Mouse (Mus musculus) kidney, embryonic 14.5 days (tissue): ENCODE results near the gene Trub2. TPM values are rescaled to one million over a fixed set of nuclear protein-coding genes. Genes with fewer than 3 reads are reported as not detected.

ENCODE experiments used
- ATAC-seq: fragments of 200-750 bp; cut with Nextera tagmentation; 2 replicates; pipeline ENCODE4 v1.8.0; 2017; ENCODE audit warnings: moderate number of reproducible peaks, mild to moderate bottlenecking, moderate TSS enrichment, moderate library complexity; ENCODE audit not compliant: low FRiP score, low TSS enrichment
- H3K27ac ChIP-seq: fragments of 300-500 bp; sonication (generic); 2 replicates; pipeline ENCODE4 v1.5.1; 2014; ENCODE audit warnings: low read depth, mild to moderate bottlenecking, low read length, moderate library complexity, mixed read lengths
- H3K27me3 ChIP-seq: fragments of 300-500 bp; sonication (generic); 2 replicates; pipeline ENCODE4 v1.6.1; 2014; ENCODE audit warnings: mild to moderate bottlenecking, low read length; ENCODE audit not compliant: control insufficient read depth, insufficient read depth
- H3K36me3 ChIP-seq: fragments of 300-500 bp; sonication (generic); 2 replicates; pipeline ENCODE4 v1.6.1; 2014; ENCODE audit warnings: low read length, mixed read lengths; ENCODE audit not compliant: control insufficient read depth, insufficient read depth
- H3K4me1 ChIP-seq: fragments of 300-500 bp; sonication (generic); 2 replicates; pipeline ENCODE4 v1.6.1; 2014; ENCODE audit warnings: low read length, mixed read lengths; ENCODE audit not compliant: control insufficient read depth, insufficient read depth
- H3K4me2 ChIP-seq: fragments of 300-500 bp; sonication (generic); replicated peaks from 2 replicates; pipeline ENCODE4 v1.6.1; 2014; ENCODE audit warnings: low read depth, mild to moderate bottlenecking, low read length
- H3K4me3 ChIP-seq: fragments of 300-500 bp; sonication (generic); 2 replicates; pipeline ENCODE4 v1.5.1; 2014; ENCODE audit warnings: mild to moderate bottlenecking, low read length
- H3K9ac ChIP-seq: fragments of 300-500 bp; sonication (generic); 2 replicates; pipeline ENCODE4 v1.6.1; 2014; ENCODE audit warnings: low read depth, mild to moderate bottlenecking, low read length, moderate library complexity
- H3K9me3 ChIP-seq: fragments of 300-500 bp; sonication (generic); 2 replicates; pipeline ENCODE4 v1.6.1; 2016; ENCODE audit warnings: low read length; ENCODE audit not compliant: control insufficient read depth
- WGBS: fragments of 180-500 bp; shearing (Covaris S2); extraction: QIAGEN DNeasy Blood & Tissue Kit; methylation state at CpG from one replicate; pipeline ENCODE4 v1.1.7; 2014; 5-methylcytosine and 5-hydroxymethylcytosine counted together
- polyA plus RNA-seq: library from polyadenylated mRNA; unstranded; fragments of >200 nt; fragmentation: Nextera tagmentation; extraction: Ambion mirVana; gene quantifications from 2 replicates; pipeline ENCODE4 v1.2.1, GENCODE M21; 2014

The Trub2 gene
- polyA plus RNA-seq, 1 experiment from 2014 or later: 41.3 TPM

DNA sequence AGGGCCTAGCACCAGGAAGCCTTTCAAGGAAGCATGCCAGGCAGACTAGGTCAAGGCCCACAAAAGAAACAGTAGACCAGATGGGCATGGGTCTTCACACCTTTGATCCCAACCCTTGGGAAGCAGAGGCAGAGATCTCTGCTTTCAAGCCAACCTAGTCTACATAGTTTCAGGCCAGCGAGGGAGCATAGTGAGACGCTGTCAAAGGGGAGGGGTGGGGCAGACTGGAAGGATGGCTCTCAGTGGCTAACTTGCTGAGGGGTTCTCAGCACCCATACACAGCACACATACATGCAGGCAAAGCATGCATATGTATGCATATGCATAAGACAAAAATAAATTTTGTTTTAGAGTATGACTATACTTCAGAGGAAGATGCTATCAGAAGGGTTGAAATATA lies 31.1 kb upstream of the Trub2 start:
- H3K4me3 ChIP-seq: peak overlapping the region; percentile 33; the same call in 1 of the 2 replicates
- peak overlapping the region; percentile 46 for H3K4me2 ChIP-seq
- no peaks in the 10 kb centered on the region for H3K27me3 ChIP-seq
- H3K9me3 ChIP-seq: no peaks in the 10 kb centered on the region
- peaks cover 11% of the 10 kb centered on the region; the same call in 1 of the 2 replicates for H3K36me3 ChIP-seq
- ATAC-seq: no peak
- WGBS: 3% methylated on average over 2 of the region's 2 CpGs
- no peak overlapping the region; the same call in 1 of the 2 replicates for H3K9ac ChIP-seq
- H3K4me1 ChIP-seq: peaks cover 31% of the 10 kb centered on the region
- peak overlapping the region; percentile 98 for H3K27ac ChIP-seq

DNA sequence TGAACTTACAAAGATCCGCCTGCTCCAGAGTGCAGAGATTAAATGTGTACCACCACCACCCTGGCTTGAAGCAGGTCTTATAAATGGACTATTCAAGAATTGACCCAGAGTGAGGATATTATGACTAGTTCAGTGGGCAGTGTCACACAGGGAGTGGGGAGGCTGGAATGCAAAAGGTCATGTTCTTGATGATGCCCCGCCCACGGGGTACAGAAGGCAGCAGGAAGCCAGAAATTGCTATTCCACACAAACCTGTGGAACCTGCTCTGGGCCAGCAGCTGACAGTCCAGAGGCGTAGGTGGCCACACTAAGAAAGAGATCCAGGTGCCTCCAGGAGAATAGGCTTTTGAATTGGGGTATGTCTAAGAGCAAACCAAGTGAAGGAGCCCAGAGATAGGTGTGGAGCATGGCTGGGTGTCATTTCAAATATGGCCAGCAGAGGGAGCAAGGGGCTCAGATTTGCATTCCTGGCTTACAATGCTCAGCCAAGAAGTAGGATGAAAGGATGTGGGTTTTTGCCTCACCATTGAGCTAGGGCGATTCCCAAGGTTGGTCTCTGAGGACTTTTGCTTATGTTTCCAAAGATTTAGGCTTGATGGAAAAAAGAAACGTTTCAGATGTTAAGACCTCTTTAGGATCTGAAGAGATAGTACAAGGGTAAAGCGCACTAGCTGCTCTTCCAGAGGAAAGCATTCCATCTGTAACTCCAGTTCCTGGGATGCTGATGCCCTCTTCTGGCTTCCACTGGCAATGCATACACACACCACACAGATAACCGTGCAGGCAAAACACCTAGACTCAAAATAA lies 29.3 kb upstream of the Trub2 start:
- Histone ChIP-seq H3K9ac (no peak overlapping the region), H3K27me3 (no peaks in the 10 kb centered on the region), H3K4me1 (peaks cover 31% of the 10 kb centered on the region), H3K4me3 (no peak overlapping the region), H3K36me3 (peaks cover 28% of the 10 kb centered on the region), H3K27ac (0 out of 2 replicates have a peak overlapping the region, but pooled peaks have one; percentile 37), H3K4me2 (no peak overlapping the region; the same call in 1 of the 2 replicates), H3K9me3 (no peaks in the 10 kb centered on the region)
- 33% methylated on average over 8 of the region's 8 CpGs for WGBS
- ATAC-seq: peak; percentile 32; the same call in 1 of the 2 replicates

DNA sequence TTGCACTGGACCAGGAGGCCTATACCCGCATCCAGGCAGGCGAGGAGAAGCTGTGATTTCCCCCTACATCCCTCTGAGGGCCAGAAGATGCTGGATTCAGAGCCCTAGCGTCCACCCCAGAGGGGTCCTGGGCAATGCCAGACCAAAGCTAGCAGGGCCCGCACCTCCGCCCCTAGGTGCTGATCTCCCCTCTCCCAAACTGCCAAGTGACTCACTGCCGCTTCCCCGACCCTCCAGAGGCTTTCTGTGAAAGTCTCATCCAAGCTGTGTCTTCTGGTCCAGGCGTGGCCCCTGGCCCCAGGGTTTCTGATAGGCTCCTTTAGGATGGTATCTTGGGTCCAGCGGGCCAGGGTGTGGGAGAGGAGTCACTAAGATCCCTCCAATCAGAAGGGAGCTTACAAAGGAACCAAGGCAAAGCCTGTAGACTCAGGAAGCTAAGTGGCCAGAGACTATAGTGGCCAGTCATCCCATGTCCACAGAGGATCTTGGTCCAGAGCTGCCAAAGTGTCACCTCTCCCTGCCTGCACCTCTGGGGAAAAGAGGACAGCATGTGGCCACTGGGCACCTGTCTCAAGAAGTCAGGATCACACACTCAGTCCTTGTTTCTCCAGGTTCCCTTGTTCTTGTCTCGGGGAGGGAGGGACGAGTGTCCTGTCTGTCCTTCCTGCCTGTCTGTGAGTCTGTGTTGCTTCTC lies 27.5 kb upstream of the Trub2 start:
- WGBS: 74% methylated on average over 11 of the region's 11 CpGs

DNA sequence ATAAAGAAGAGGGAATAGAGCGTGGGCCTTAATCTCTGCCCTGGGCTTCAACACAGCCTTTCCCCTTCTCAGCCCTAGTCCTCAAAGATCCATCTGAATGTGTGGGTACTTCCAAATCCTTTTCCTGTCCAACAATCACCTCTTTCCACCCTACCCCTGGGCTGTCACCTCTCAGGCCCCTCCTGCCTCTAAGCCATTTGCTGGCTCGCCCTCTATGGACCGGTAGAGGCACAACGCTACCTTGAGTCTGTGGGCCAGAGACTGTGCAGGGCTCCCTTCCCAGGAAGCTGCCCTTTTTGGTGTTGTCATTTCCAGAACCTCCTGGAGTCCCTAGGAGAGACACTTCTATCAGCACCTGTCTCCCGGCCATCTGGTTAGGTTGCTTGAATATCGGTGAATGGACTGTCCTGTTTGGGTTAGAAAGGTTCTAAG lies 15.1 kb upstream of the Trub2 start:
- no peak overlapping the region for H3K27ac ChIP-seq
- peak overlapping the region; percentile 87 for H3K4me3 ChIP-seq
- H3K9me3 ChIP-seq: no peaks in the 10 kb centered on the region
- ATAC-seq: no peak
- H3K4me2 ChIP-seq: peak overlapping the region; percentile 58
- 24% methylated on average over 6 of the region's 6 CpGs for WGBS
- H3K27me3 ChIP-seq: no peaks in the 10 kb centered on the region
- peaks cover 7% of the 10 kb centered on the region for H3K4me1 ChIP-seq
- peak overlapping the region; percentile 84 for H3K9ac ChIP-seq
- H3K36me3 ChIP-seq: peaks cover 38% of the 10 kb centered on the region

More for the DNA sequence above, 27.5 kb upstream of the Trub2 start:
- Histone ChIP-seq H3K27me3 (no peaks in the 10 kb centered on the region), H3K9ac (no peak overlapping the region), H3K27ac (peak overlapping the region; percentile 42; the same call in 1 of the 2 replicates), H3K36me3 (peaks cover 46% of the 10 kb centered on the region), H3K9me3 (no peaks in the 10 kb centered on the region), H3K4me1 (peaks cover 28% of the 10 kb centered on the region), H3K4me3 (no peak overlapping the region), H3K4me2 (no peak overlapping the region)
- ATAC-seq: no peak

DNA sequence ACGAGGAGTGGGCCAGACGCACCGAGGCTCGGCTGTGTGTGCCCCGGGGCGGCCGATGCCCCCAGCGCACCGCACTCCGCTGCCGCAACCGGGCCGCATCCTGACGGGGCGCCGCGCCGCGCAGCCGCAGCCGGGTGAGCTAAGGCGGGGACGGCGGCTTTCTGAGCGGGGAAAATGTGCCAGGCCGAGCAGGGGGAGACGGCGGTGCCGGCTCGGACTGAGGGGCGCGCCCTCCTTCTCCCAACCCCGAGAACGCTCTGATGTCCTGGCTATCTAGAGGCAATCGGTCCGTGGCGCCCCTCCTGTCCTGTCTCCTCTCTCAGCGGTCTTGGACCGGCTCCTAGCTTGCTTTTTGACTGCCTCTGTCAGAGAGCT lies 14.5 kb upstream of the Trub2 start:
- Histone ChIP-seq H3K4me3 (peak overlapping the region; percentile 87), H3K27ac (peak overlapping the region; percentile 73; the same call in 1 of the 2 replicates), H3K9ac (peak overlapping the region; percentile 84), H3K4me2 (peak overlapping the region; percentile 58), H3K4me1 (peaks cover 7% of the 10 kb centered on the region), H3K27me3 (no peaks in the 10 kb centered on the region), H3K36me3 (peaks cover 34% of the 10 kb centered on the region), H3K9me3 (no peaks in the 10 kb centered on the region)
- WGBS: under 1% methylated on average over 33 of the region's 39 CpGs
- ATAC-seq: no peak

DNA sequence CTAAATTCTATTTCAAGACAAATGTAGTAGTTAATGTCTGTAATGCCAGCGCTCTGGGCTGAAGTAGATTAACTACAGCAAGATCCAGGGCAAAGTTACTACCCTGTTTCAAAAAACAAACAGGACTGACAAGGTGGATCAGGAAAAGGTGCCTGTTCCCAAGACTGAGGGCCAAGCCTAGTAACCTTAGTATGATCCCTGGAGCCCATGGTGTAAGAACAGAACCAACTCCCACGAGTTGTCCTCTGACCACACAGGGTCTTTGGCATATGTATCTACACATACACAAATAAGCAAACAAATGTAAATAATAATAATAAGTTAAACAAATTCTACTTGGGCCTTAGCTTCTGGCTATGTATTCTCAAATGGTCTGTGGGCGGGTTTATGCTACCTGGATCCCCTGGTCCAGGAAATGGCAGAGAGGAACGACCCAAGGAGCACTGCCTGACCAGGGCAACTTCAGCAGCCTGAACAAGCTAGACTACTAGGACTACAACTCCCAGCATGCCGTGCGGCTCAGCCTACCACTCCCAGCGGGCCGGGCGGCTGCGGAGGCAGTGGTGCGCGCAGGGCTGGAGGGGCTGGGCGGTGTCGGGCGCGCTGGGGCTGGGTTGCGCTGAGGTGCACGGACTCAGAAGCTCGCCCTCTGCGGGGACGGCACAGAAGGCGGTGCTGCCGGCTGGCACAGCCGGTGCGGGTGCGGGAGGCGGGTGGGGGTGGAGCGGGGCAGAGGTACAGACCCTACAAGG lies 13.9 kb upstream of the Trub2 start, which contains the start of gene Slc27a4:
TSS of gene Slc27a4 (plus strand) at position 560 of the 752 bp plus-strand sequence.
- no peaks in the 10 kb centered on the region for H3K9me3 ChIP-seq
- WGBS: 5% methylated on average over 26 of the region's 28 CpGs

DNA sequence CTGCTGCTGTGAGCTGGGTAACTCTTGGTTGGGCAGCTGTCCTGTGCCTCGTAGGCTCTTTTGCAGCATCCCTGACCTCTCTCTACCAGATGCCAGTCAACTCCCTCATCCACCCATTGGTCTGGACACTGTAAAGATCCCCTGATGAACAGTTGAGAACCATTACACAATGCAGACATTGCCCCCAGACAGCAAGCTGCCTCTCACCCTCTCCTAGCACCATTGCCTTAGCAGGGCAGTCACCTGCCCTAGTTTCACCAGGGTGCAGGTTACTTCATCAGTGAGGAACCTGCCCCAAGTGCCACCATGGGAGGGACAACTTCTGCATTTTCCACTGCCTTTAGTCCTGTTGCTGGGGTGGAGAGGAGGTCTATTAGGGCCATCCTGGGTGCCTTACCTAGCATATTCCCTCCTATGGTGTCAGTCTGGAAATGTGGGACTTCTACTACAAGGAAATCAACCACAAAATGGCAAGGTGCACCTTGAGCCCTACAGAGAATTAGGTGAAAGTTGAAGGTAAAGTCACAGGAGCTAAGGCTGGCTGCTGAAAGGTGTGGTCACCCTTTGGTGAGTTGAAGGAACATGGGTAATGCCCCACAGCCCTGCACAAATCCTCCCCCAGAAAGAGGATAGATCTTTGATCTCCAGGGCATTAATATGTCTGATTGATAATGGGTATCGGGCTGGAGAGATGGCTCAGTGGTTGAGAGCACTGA lies 4.6 kb upstream of the Trub2 start:
- WGBS: 92% methylated on average over 2 of the region's 2 CpGs
- H3K27me3 ChIP-seq: no peaks in the 10 kb centered on the region
- H3K36me3 ChIP-seq: peaks cover 42% of the 10 kb centered on the region
- H3K4me3 ChIP-seq: no peak overlapping the region
- no peak overlapping the region for H3K27ac ChIP-seq
- H3K9ac ChIP-seq: no peak overlapping the region
- H3K9me3 ChIP-seq: no peaks in the 10 kb centered on the region
- H3K4me2 ChIP-seq: no peak overlapping the region
- no peak for ATAC-seq
- H3K4me1 ChIP-seq: no peaks in the 10 kb centered on the region

More for the DNA sequence above, 13.9 kb upstream of the Trub2 start, which contains the start of gene Slc27a4:
- Histone ChIP-seq H3K4me3 (peak within 1 kb of the TSS; percentile 87), H3K4me1 (peaks cover 7% of the 10 kb centered on the region), H3K27me3 (no peaks in the 10 kb centered on the region), H3K27ac (peak within 1 kb of the TSS; percentile 73; the same call in 1 of the 2 replicates), H3K9ac (peak within 1 kb of the TSS; percentile 84), H3K36me3 (peaks cover 28% of the 10 kb centered on the region), H3K4me2 (peak within 1 kb of the TSS; percentile 58)
- ATAC-seq: peak; percentile 97
